Mouse (Mus musculus): ENCODE measurements at regions not wholly inside any gene's neighbourhood (a gene's known extent, or its start where the extent isn't known, plus 50 kb on each side); places are given as distances from the start of the nearest gene placed in this dataset.
A peak's percentile ranks its signal among the peaks of the same experiment; 100 is the strongest.
"Not testable (repeated sequence)": the region's sequence is repeated elsewhere in the genome, so short reads cannot be mapped to it uniquely, and the experiment has no call there.

DNA sequence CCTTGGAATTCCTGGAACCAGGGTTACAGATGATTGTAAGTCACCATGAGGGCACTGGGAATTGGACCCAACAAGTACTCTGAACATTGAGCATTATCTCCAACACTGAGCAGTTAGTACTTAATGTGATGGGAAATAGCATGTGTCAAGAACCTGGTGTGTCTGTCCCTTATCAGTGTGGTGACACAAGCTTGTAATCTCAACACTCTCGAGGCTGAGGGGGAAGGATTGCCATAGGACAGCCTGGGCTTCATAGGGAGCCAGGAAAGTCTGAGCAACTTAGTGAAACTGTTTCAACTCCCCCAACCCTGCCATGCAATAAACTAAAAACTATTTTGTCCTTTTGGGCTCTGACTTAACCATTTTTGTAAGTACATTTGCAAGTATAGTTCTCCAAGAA is 100.0 kb downstream of the Wdr20rt start:
- Histone ChIP-seq H3K27ac (no peak overlapping the region), H3K4me2 (no peak overlapping the region), H3K36me3 (replicated peaks) (no peaks in the 10 kb centered on the region), H3K27me3 (replicated peaks) (no peaks in the 10 kb centered on the region), H3K9ac (no peak overlapping the region), H3K4me3 (no peak overlapping the region), H3K4me1 (no peaks in the 10 kb centered on the region), H3K9me3 (no peaks in the 10 kb centered on the region)
- WGBS = 72% methylated on average over 1 of the region's 1 CpGs
- no peak for ATAC-seq (replicated peaks)

- Histone ChIP-seq H3K27me3 (replicated peaks) (no peaks in the 10 kb centered on the region), H3K4me1 (no peaks in the 10 kb centered on the region), H3K4me2 (no peak overlapping the region), H3K36me3 (replicated peaks) (no peaks in the 10 kb centered on the region), H3K9me3 (no peaks in the 10 kb centered on the region), H3K4me3 (no peak overlapping the region), H3K9ac (no peak overlapping the region), H3K27ac (no peak overlapping the region)
- ATAC-seq (replicated peaks) = peak; percentile 81
- WGBS = 68% methylated on average over 5 of the region's 5 CpGs
These were observed 103.2 kb downstream of the Wdr20rt start for GRCm38 (mm10) chr12:65328532-65328931.

- no peaks in the 10 kb centered on the region for H3K9me3 ChIP-seq
- H3K4me2 ChIP-seq = no peak overlapping the region
- H3K27me3 ChIP-seq (replicated peaks) = no peaks in the 10 kb centered on the region
- H3K27ac ChIP-seq = no peak overlapping the region
- H3K4me1 ChIP-seq = no peaks in the 10 kb centered on the region
- no peak overlapping the region for H3K9ac ChIP-seq
- H3K36me3 ChIP-seq (replicated peaks) = no peaks in the 10 kb centered on the region
- no peak for ATAC-seq (replicated peaks)
- no peak overlapping the region for H3K4me3 ChIP-seq
These were observed 104.4 kb downstream of the Wdr20rt start for GRCm38 (mm10) chr12:65329678-65330077.

GRCm38 (mm10) chr12:65340009-65340408 is 114.7 kb downstream of the Wdr20rt start:
- no peak overlapping the region for H3K27ac ChIP-seq
- no peaks in the 10 kb centered on the region for H3K9me3 ChIP-seq
- no peak for ATAC-seq (replicated peaks)
- 61% methylated on average over 2 of the region's 2 CpGs for WGBS
- no peaks in the 10 kb centered on the region for H3K4me1 ChIP-seq
- H3K9ac ChIP-seq = no peak overlapping the region
- H3K27me3 ChIP-seq (replicated peaks) = no peaks in the 10 kb centered on the region
- H3K4me3 ChIP-seq = no peak overlapping the region
- no peaks in the 10 kb centered on the region for H3K36me3 ChIP-seq (replicated peaks)
- no peak overlapping the region for H3K4me2 ChIP-seq

GRCm38 (mm10) chr12:65347251-65347650 is 121.9 kb downstream of the Wdr20rt start:
- no peaks in the 10 kb centered on the region for H3K27me3 ChIP-seq (replicated peaks)
- ATAC-seq (replicated peaks) = no peak
- H3K36me3 ChIP-seq (replicated peaks) = no peaks in the 10 kb centered on the region
- H3K4me2 ChIP-seq = no peak overlapping the region
- H3K9me3 ChIP-seq = no peaks in the 10 kb centered on the region
- 54% methylated on average over 1 of the region's 1 CpGs for WGBS
- H3K4me3 ChIP-seq = no peak overlapping the region
- no peak overlapping the region for H3K27ac ChIP-seq
- no peak overlapping the region for H3K9ac ChIP-seq
- 0 out of 2 replicates have a peak, but pooled peaks cover 5% of the 10 kb centered on the region for H3K4me1 ChIP-seq

DNA sequence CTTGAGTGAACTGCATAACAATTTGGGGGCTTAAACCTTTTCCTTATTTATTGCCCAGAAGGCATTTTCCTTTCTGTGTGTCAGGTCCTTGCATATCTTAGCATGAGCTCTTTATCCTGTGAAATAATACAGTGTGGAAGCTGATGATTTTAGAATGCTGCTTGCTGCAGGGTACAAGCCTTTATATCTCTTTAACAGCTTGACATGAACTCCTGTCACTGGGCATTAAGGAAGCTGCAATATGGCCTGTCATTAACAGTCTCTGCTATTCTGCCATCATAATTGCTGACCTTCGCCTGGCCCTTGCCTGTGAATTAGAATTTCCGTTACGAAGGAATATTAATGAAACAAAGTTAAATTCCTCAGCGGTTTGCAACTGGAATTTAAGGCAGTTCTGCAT is 124.2 kb downstream of the Wdr20rt start:
- H3K4me1 ChIP-seq = 0 out of 2 replicates have a peak, but pooled peaks cover 5% of the 10 kb centered on the region
- WGBS = 62% methylated on average over 4 of the region's 4 CpGs
- H3K36me3 ChIP-seq (replicated peaks) = no peaks in the 10 kb centered on the region
- no peak overlapping the region for H3K4me2 ChIP-seq
- ATAC-seq (replicated peaks) = peak; percentile 72; the same call in 1 of the 2 replicates
- H3K4me3 ChIP-seq = no peak overlapping the region
- no peak overlapping the region for H3K27ac ChIP-seq
- H3K27me3 ChIP-seq (replicated peaks) = no peaks in the 10 kb centered on the region
- no peaks in the 10 kb centered on the region for H3K9me3 ChIP-seq
- no peak overlapping the region for H3K9ac ChIP-seq

DNA sequence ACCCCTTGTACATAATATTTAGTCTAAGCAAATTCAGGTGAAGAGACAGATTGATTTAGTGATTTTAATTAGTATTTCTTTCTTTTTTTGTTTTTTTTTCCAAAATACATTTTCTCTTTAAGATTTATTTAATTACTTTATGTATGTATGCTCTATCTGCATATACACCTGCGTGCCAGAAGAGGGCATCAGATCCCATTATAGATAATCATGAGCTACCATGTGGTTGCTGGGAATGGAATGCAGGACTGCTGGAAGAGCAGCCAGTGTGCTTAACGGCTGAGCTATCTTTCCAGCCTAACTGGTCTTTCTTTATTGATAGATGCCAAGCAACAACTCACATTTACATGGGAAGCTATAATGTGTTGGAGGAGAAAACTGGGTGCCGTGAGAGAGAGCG is 138.9 kb downstream of the Wdr20rt start:
- Histone ChIP-seq H3K4me3 (no peak overlapping the region), H3K27me3 (replicated peaks) (no peaks in the 10 kb centered on the region), H3K27ac (no peak overlapping the region), H3K9ac (no peak overlapping the region), H3K4me2 (no peak overlapping the region), H3K36me3 (replicated peaks) (no peaks in the 10 kb centered on the region), H3K9me3 (no peaks in the 10 kb centered on the region), H3K4me1 (no peaks in the 10 kb centered on the region)
- WGBS = 66% methylated on average over 4 of the region's 4 CpGs
- no peak for ATAC-seq (replicated peaks)

- Histone ChIP-seq H3K36me3 (replicated peaks) (no peaks in the 10 kb centered on the region), H3K9me3 (no peaks in the 10 kb centered on the region), H3K27ac (no peak overlapping the region), H3K27me3 (replicated peaks) (no peaks in the 10 kb centered on the region), H3K4me2 (no peak overlapping the region), H3K9ac (no peak overlapping the region), H3K4me1 (no peaks in the 10 kb centered on the region), H3K4me3 (no peak overlapping the region)
- WGBS = 73% methylated on average over 4 of the region's 4 CpGs
- ATAC-seq (replicated peaks) = no peak
These were observed 142.0 kb downstream of the Wdr20rt start for GRCm38 (mm10) chr12:65367334-65367733.

DNA sequence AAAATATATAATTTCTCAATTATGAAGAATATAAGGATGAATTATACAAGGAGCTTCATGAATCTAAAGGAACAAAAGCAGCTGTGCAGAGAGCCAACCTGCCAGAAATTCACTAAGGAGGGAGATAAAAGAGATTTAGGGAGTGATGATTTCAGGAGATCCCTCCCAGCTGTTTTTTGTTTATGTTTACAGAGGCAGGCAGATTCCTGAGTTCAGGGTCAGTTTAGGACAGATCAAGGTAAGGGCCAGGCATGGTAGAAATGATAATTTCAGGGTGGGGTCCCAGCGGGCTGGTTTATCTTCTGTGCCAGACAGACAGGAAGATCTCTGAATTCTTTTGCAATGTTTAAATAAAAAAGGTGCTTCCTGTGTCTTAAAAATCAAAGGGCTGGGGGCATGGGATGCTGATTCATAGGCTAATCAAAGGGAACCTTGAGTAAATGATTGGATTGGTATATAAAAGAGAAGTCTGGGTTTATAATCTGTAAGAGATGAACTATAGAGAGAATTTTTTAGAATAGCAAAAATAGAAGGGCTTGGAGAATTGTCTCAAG is 142.6 kb downstream of the Wdr20rt start:
- H3K27ac ChIP-seq = no peak overlapping the region
- no peak overlapping the region for H3K9ac ChIP-seq
- H3K4me2 ChIP-seq = no peak overlapping the region
- no peaks in the 10 kb centered on the region for H3K9me3 ChIP-seq
- WGBS = 84% methylated on average over 1 of the region's 1 CpGs
- no peak overlapping the region for H3K4me3 ChIP-seq
- ATAC-seq (replicated peaks) = no peak
- H3K4me1 ChIP-seq = no peaks in the 10 kb centered on the region
- no peaks in the 10 kb centered on the region for H3K27me3 ChIP-seq (replicated peaks)
- no peaks in the 10 kb centered on the region for H3K36me3 ChIP-seq (replicated peaks)

DNA sequence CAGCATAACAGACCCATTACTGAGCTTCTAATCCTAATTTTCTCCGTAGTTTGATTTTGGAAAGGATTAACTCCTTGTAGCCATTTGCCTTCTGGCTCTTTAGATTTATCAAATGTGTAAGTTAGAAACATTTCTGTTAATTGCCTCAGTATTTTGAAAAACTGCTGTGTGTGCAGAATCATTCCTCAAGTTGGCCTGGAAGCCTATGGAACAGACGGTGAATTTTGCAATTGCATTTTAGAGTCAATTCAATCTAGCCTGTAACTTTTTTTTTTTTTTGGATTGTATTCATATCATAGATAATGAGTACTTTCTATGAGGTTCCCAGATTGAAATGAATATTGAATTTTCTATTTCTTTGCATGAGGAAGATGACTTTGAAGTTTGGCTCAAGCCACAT is 146.3 kb downstream of the Wdr20rt start:
- 89% methylated on average over 2 of the region's 2 CpGs for WGBS
- Histone ChIP-seq H3K27ac (no peak overlapping the region), H3K4me2 (no peak overlapping the region), H3K9ac (no peak overlapping the region), H3K4me1 (no peaks in the 10 kb centered on the region), H3K27me3 (replicated peaks) (no peaks in the 10 kb centered on the region), H3K9me3 (no peaks in the 10 kb centered on the region), H3K4me3 (no peak overlapping the region), H3K36me3 (replicated peaks) (no peaks in the 10 kb centered on the region)
- no peak for ATAC-seq (replicated peaks)

- ATAC-seq (replicated peaks) = no peak
- H3K9ac ChIP-seq = no peak overlapping the region
- H3K4me1 ChIP-seq = no peaks in the 10 kb centered on the region
- no peaks in the 10 kb centered on the region for H3K9me3 ChIP-seq
- no peak overlapping the region for H3K27ac ChIP-seq
- H3K4me3 ChIP-seq = no peak overlapping the region
- H3K4me2 ChIP-seq = no peak overlapping the region
- H3K27me3 ChIP-seq (replicated peaks) = no peaks in the 10 kb centered on the region
- 95% methylated on average over 1 of the region's 1 CpGs for WGBS
- no peaks in the 10 kb centered on the region for H3K36me3 ChIP-seq (replicated peaks)
These were observed 154.0 kb downstream of the Wdr20rt start for GRCm38 (mm10) chr12:65379321-65379720.

DNA sequence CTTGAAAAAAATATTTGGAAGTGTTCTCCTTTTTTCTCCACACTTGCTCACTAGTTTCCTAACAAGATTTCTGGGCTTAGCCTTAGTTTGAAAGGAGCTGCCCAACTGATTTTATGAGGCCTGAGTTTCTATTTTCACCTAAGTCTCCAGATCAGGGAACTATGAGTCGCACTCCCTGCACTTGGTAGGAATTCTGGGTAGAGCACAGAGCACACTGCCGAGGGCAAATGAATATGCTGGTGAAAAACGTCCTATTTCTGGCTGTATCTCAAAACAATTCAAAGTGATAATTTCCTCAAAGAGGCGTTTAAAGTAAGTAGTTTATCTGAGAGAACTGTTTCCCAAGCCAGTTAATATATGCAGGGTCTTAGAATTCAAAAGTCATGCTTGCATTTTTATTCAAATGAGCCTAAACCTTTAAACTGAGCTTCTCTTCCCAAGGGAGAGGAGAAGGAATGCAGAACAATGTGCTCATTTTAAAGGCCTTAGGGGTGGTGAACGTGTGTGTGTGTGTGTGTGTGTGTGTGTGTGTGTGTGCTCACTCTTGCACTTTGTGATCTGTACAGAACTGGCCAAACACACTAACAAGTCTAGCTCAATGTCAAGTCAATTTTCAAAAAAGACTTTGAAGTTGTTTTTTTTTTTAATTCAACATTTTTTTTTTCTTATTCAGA is 156.9 kb downstream of the Wdr20rt start:
- Histone ChIP-seq H3K27ac (peak overlapping the region; percentile 17; the same call in 1 of the 2 replicates), H3K4me1 (no peaks in the 10 kb centered on the region), H3K9me3 (no peaks in the 10 kb centered on the region), H3K9ac (no peak overlapping the region), H3K27me3 (replicated peaks) (no peaks in the 10 kb centered on the region), H3K36me3 (replicated peaks) (no peaks in the 10 kb centered on the region), H3K4me3 (no peak overlapping the region), H3K4me2 (no peak overlapping the region)
- WGBS = 11% methylated on average over 5 of the region's 5 CpGs
- peak; percentile 94 for ATAC-seq (replicated peaks)

DNA sequence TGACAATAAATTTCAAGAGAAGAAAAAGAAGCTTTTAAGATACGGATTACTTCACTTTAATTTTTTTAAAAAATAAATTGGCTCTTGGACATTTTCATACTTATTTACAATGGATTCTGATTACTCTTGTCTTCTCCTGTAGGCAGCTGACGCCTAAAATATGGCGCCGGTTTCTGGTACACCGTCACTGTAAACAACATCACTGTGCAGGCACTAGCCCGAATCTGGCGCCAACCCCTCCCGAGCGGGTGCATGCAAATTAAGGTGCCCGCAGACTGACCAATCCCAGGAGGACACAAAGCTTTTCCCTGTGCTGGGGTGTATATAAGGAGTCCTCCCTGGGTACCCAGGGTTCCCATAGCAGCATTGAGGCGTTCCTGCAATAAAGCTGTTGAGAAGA is 157.5 kb downstream of the Wdr20rt start:
- 78% methylated on average over 11 of the region's 11 CpGs for WGBS
- not testable (repeated sequence) for H3K9me3 ChIP-seq; H3K27ac ChIP-seq; H3K4me2 ChIP-seq; H3K4me3 ChIP-seq; H3K27me3 ChIP-seq (replicated peaks); H3K4me1 ChIP-seq; H3K36me3 ChIP-seq (replicated peaks); H3K9ac ChIP-seq
- ATAC-seq (replicated peaks) = peak; percentile 59; the same call in 1 of the 2 replicates

All from midbrain, embryonic 15.5 days (tissue).